Mouse (Mus musculus) spleen, postnatal 14 days (tissue): ENCODE measurements around the gene Isg20l2.
"Not testable (repeated sequence)": the region's sequence is repeated elsewhere in the genome, so short reads cannot be mapped to it uniquely, and the experiment has no call there.

Source experiments
- DNase-seq, 2 experiments: peaks; one replicate each; pipeline ENCODE4 v3.0.0; 2021 to 2022; ENCODE audit warnings: low spot score in 2 of 2

Gene Isg20l2

GRCm38 (mm10) chr3:87930078-87930795, at the start of gene Isg20l2, which contains the start of gene Rrnad1:
TSS of gene Isg20l2 (plus strand) at chr3:87930314.
TSS of gene Rrnad1 (minus strand) at chr3:87930717.
- peak; percentile 86 to 90 for DNase-seq

- DNase-seq, result no peak
Measured at GRCm38 (mm10) chr3:87884291-87884690, 45.8 kb upstream of the Isg20l2 start.

GRCm38 (mm10) chr3:87884708-87885251, 45.3 kb upstream of the Isg20l2 start:
- peak in 1 of 2 experiments; percentile 27 for DNase-seq

- DNase-seq, result peak; percentile 74 to 78
Measured at GRCm38 (mm10) chr3:87885281-87886003, 44.7 kb upstream of the Isg20l2 start, which contains the start of gene Prcc. TSS of gene Prcc (minus strand) at chr3:87885608.

GRCm38 (mm10) chr3:87886004-87886365, 44.1 kb upstream of the Isg20l2 start:
- peak; percentile 23 to 42 for DNase-seq

GRCm38 (mm10) chr3:87886416-87886815, 43.7 kb upstream of the Isg20l2 start:
- DNase-seq, result no peak

GRCm38 (mm10) chr3:87887400-87887799, 42.7 kb upstream of the Isg20l2 start:
- DNase-seq, result not testable (repeated sequence)

GRCm38 (mm10) chr3:87891481-87891880, 38.6 kb upstream of the Isg20l2 start:
- no peak for DNase-seq

- no peak for DNase-seq
Measured at GRCm38 (mm10) chr3:87893367-87893905, 36.7 kb upstream of the Isg20l2 start.

GRCm38 (mm10) chr3:87899266-87899665, 30.8 kb upstream of the Isg20l2 start:
- DNase-seq, result no peak

- no peak for DNase-seq
Measured at GRCm38 (mm10) chr3:87899776-87900175, 30.3 kb upstream of the Isg20l2 start.

GRCm38 (mm10) chr3:87901036-87901624, 29.0 kb upstream of the Isg20l2 start:
- peak in 1 of 2 experiments; percentile 28 for DNase-seq

- DNase-seq, result not testable (repeated sequence)
Measured at GRCm38 (mm10) chr3:87901959-87902358, 28.2 kb upstream of the Isg20l2 start.

GRCm38 (mm10) chr3:87903821-87904220, 26.3 kb upstream of the Isg20l2 start:
- DNase-seq, result no peak

- DNase-seq, result peak; percentile 86 to 91
Measured at GRCm38 (mm10) chr3:87905880-87906485, 24.1 kb upstream of the Isg20l2 start, which contains the start of gene Hdgf. TSS of gene Hdgf (plus strand) at chr3:87906321.

- DNase-seq, result peak; percentile 30
Measured at GRCm38 (mm10) chr3:87906601-87906980, 23.5 kb upstream of the Isg20l2 start.

- DNase-seq, result no peak
Measured at GRCm38 (mm10) chr3:87906981-87907857, 22.9 kb upstream of the Isg20l2 start.

- DNase-seq, result no peak
Measured at GRCm38 (mm10) chr3:87907906-87908305, 22.2 kb upstream of the Isg20l2 start.

GRCm38 (mm10) chr3:87909381-87909780, 20.7 kb upstream of the Isg20l2 start:
- no peak for DNase-seq

- DNase-seq, result no peak
Measured at GRCm38 (mm10) chr3:87909874-87910273, 20.2 kb upstream of the Isg20l2 start.
